Mouse (Mus musculus) heart, postnatal 0 days (tissue): ENCODE results near the gene A930004D18Rik.

ENCODE experiments used
- CTCF ChIP-seq: IDR thresholded peaks from 2 replicates; pipeline ENCODE4 v1.5.1; 2016; ENCODE audit warnings: antibody characterized with exemption, control low read depth, low read depth
- EP300 ChIP-seq: IDR thresholded peaks from 2 replicates; pipeline ENCODE4 v1.6.1; 2016; ENCODE audit warnings: antibody characterized with exemption, low read depth

GRCm38 (mm10) chr2:18071947-18072346 lies 34.4 kb upstream of the A930004D18Rik start:
- TF ChIP-seq CTCF (no peak), EP300 (no peak)
